Mouse (Mus musculus): ENCODE results near the gene Zswim3.

The Zswim3 gene

DNA sequence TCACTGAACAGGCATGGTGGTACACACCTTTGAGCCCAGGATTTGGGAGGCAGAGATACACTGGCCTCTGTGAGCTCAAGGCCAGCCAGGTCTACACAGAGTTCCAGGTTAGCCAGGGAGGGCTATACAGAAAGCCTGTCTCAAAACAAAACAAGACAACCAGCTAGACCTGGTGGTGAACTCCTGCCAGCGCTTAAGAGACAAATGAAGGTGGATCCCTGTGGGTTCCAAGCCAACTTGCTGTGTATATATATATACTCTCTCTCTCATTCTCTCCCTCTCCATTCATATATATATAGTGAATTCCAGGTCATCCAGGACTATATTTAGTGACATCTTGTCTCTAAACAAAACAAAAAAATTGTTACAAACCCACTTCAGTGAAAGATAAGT, 981 bp upstream of the Zswim3 start:
- DNase-seq (ENCODE audit: low read depth, low spot score) = no peak

DNA sequence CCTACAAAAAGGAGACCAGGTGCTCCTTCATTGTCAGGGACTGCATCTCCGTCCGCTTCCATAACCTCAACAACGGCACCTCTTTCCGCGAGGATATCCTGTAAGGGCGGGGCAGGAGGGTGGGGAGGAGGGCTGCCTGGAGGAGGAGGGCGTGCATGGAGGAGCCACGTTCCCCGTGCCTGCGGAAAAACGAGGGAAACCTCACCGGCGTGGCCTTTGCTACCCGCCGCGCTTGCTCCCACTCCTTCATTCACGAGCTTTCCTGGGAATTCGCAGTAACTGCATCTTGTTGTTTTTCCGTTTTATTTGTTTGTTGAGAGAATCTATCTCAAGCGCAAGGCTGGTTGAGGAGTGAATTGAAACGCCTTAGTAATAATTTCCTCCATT, 427 bp downstream of the Zswim3 start:
- DNase-seq (ENCODE audit: low read depth, low spot score) = no peak

DNA sequence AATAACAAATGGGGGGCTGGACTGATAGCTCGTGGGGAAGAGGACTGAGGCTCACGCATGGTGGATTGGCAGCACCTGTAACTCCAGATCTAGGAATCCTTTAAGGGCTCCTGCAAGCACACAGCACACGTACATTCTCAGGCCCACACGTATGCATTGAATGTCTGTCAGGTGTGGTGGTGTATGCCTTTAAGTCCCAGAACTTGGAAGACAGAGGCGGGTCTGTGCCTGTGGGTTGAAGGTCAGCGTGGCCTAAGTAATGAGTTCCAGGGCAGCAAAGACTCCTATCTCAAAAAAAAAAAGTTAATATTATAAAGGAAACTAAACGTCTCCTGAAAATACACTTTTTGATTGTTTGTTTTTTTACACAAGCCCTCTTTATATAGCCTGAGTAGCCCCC, 1.7 kb downstream of the Zswim3 start:
- DNase-seq (ENCODE audit: low read depth, low spot score) = no peak

DNA sequence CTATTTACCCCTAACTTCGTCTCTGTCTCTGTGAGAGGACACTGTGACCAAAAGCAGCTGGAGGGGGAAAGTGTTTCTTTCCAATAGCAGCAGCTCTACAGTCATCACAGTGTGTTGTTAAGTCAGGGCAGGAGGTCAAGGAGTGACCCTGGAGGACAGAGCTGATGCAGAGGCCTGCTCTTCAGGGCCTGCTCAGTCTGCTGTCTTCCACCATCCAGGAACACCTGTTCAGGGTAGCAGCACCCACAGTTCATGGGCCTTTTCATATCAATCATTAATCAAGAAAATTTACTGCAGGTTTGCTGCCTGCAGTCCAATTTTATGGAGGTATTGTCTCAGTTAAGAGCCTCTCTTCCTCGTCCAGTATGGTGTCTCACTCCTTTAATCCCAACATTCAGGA, 8.7 kb downstream of the Zswim3 start:
- no peak for DNase-seq (ENCODE audit: low read depth, low spot score)

DNA sequence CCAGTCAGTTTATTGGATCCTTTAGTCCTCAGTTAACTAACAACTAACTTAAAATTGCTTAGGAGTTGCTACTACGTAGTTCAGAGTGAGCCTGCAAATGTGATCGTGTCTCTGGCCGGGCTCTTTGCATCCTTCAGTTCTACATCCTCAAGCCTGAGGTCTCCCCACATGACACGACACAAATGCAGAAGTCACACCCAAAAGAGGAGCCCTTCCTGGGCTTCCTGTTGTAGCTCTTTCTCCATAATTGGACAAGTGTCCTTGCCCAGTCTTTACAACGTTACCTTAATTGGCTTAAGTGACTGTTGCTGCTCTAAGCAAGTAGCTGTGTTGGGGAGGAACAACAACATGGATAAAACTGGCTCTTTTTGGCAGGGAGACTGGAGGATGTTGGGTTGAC, 10.4 kb downstream of the Zswim3 start:
- DNase-seq (ENCODE audit: low read depth, low spot score) = no peak

DNA sequence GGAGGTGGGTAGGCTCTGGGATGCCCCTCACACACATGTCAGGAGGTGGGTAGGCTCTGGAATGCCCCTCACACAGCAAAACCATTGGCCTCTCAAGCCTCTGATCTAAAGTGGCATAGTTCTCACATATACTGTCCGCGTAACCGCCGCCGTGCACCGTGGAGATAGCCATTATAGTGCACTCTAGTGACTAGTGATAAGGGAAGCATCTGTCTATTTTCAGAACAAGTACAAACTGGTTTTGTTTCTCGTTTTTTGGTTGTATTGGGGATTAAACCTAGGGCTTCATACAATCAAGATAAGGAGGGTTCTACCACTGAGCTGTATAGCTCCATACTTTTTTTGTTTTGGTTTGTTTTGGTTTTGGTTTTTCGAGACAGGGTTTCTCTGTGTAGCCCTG, 10.9 kb downstream of the Zswim3 start:
- no peak for DNase-seq (ENCODE audit: low read depth, low spot score)

DNA sequence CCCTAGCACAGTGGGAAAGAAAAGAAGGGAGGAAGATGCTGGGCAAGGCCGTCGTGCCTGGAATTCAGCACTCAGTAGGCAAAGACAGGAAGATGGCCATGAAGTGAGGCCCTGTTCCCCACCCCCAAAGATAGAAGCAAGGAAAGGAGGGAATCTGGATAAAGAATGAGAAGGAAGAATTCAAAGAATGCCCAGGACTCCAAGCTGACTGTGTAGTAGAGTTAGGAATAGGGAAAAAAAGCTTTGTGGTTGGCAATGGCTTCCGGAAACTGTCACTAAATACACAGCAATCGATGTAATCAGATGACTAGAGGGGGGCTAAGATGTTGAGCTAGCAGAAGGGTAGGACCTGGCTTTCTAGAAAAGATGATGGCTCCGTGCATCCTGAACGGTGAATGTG, 12.3 kb downstream of the Zswim3 start:
- no peak for DNase-seq (ENCODE audit: low read depth, low spot score)

DNA sequence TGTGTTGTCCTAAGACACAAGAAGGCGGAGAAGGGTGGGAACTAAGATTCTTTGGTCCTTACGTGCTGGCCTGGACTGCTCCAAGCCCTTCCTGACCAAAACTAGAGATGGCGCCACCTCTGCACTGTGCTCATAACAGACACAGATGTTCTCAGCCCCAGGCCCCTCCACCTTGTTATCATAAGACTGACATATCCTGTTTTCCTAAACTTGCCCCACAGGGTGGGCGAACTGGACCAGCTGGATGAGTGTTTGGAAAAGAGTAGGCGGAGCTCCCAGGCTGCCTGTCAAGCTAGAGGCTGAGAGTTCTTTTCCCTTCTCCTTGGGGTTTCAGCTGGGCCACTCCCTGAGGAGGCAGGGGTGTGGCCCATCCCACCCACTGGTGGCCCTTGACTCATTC, 12.8 kb downstream of the Zswim3 start:
- DNase-seq (ENCODE audit: low read depth, low spot score) = no peak

DNA sequence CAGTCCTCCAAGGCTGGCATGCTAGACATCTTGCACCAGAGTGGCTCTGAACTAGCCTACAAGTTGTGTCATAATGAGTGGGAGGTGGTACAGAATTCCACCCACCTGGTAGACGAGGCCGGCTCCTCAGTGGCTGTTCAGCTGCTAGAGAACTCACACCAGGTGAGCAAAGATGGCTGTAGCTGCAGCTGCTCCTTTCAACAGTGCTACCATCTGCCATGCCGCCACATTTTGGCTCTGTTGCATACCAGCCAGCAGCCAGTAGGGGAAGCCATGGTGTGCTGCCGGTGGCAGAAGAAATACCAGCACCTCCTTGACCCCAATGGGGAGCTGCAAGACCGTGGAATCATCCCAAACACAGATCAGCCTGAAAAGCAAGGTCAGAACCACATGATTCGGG, 16.2 kb downstream of the Zswim3 start:
- DNase-seq (ENCODE audit: low read depth, low spot score) = no peak

DNA sequence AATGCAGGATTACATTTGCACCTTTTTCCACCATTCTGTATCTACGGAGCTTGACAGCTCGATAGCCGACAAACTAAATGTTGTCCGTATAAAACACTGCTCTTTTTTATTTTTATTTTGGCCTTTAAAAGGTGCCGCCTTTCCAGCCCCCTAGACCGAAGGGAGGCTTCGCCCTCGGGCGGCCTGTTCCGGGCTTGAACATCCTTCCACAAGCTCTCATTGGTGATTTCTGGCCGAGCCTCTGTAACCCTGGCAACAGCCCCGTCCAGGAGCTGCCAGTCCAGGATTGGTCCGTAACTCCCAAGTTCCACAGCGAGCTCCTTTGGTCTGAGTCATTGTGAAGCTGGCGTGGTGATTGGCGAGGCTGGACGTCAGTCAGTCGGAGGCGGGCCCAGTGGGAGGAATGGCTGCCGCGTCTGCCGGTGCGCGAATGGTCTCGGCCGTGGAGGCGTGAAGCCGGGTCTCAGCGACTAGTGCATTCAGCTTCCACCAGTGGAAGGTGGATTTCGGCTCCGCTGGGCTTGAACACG, 17.8 kb downstream of the Zswim3 start, which contains the start of gene Zswim1:
TSS of gene Zswim1 (plus strand) at position 51 of the 530 bp plus-strand sequence.
- DNase-seq (ENCODE audit: low read depth, low spot score) = peak; percentile 98

DNA sequence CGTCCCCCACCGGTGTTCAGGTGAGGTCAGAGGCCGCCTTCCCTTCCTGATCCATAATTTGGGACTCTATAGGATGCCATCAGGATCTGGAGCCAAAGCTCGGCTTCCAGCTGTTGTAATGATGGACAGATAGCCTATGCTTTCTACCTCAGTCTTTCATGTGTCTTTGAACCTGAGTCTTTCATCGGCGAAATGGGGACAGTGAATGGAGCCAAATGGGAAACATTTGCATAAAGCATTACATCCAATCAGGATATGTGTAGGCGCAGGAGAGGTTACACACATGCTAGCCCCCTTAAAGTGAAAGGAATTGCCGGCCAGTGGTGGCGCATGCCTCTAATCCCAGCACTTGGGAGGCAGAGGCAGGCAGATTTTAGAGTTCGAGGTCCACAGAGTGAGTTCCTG, 18.3 kb downstream of the Zswim3 start:
- no peak for DNase-seq (ENCODE audit: low read depth, low spot score)

DNA sequence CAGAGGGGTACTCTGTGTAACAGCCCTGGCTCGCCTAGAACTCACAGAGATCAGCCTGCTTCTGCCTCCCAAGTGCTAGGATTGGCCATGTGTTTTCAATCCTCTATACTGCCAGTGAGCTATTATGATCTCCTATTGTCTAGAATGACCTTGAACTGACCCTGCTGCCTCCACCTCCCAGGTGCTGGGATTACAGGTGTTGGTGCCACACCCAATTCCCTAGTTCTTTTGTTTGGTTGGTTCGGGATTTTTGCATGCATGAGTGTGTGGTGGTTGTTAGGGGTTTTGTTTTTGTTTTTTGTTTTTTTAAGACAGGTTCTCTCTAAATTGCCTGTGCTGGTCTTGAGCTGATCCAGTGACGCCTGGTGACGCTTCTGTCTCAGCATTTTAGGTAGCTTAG, 19.1 kb downstream of the Zswim3 start:
- DNase-seq (ENCODE audit: low read depth, low spot score) = no peak

DNA sequence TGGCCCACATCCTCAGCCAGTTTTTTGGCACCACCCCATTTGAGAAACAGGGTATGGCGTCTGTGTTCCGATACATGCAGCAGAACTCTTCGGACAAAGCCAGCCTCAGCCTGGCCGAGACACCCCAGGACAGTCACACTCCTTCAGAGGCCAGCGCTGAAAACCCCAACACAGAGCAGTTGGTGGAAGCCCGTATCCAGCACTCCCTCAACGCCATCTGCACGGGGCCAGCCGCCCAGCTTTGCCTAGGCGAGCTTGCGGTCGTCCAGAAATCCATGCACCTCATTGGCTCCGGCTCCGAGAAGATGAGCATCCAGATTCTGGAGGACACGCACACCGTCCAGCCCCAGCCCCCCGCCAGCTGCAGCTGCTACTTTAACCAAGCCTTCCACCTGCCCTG, 20.6 kb downstream of the Zswim3 start:
- DNase-seq (ENCODE audit: low read depth, low spot score) = no peak

DNA sequence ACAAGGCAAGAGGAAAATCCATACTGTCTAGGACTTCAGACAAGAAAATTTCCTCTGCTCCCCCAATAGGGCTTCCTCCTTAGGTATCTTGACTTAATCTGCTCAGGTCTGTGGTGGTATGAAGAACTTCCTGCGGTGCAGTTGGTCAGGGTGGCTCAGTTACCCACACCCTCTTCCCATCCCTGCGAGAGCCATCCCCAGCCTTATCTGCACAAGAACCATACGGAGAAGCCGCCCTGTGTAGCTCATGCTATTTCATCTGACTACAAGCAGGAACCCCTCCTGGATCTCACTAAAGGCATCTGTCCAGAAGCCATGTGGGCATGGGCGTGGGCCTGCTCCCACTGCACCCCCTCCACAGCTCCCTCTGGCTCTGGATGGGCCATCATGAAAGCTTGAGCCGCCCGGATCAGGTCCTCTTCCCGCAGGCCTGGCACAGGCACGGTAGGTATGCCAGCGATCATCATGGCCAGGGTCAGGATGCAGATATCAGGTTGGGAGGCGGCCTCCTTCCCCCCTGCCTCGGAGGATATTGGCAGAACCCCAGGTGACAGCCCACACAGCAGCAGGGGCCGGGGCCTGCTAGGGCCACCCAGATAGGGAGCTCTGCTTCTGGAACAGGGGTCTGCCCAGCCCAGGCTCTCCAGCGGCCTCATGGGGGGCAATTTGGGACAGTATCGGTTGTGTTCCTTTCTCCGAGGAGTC, 22.4 kb downstream of the Zswim3 start:
- no peak for DNase-seq (ENCODE audit: low read depth, low spot score)

DNA sequence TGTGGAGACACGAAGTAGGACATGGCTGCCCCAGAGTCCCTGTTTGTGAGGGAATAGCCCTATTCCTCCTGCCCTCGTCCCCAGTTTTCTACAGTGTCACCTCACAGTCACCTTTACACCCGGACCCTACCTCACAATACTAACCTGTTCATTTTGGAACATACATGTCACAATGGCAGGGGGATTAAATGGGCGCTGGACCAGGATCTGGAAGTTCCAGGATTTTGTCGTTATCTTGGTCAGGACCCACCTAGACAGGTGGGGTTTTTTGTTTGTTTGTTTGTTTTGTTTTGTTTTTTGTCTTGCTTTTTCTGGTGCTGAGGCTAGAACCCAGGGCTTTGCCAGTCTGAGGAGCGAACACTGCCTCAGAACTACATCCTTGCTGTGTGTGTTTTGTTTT, 23.5 kb downstream of the Zswim3 start, which contains the start of gene Spata25:
TSS of gene Spata25 (minus strand) at position 101 of the 400 bp plus-strand sequence.
- no peak for DNase-seq (ENCODE audit: low read depth, low spot score)

DNA sequence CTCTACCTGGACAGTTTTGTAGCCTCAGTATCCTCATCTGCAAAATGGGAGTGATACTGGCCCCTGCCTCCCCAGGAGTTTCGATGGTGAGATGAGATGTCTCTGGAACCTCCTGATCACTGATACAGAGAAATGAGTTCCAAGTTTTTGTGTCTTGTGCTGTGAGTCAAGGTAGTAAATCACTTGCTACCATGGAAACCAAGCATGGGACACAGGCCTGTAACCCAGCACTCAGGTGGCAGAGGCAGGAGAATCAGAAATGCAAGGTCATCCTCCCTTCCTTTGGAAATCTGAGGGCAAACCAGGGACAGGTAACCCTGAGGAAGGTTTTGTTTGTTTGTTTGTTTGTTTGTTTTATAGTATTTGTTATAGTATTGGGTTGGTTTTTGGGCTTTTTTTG, 24.2 kb downstream of the Zswim3 start:
- DNase-seq (ENCODE audit: low read depth, low spot score) = no peak

DNA sequence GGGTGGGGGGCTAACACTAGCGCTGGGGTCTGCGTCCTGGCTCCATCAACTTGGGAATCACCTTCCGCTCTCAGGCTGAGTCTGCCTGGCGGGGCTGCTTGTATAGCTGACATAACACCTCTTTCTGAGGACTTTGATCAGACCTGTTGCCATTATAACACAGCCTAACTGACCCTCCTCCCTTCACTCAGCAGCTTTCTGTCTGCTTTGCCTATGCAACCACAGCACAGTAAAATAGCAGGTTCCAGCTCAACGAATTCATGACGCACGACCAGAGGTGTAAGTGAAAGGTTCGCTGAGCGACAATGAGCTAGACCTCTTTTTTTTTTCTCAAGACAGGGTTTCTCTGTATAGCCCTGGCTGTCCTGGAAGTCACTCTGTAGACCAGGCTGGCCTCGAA, 26.1 kb downstream of the Zswim3 start:
- no peak for DNase-seq (ENCODE audit: low read depth, low spot score)

DNA sequence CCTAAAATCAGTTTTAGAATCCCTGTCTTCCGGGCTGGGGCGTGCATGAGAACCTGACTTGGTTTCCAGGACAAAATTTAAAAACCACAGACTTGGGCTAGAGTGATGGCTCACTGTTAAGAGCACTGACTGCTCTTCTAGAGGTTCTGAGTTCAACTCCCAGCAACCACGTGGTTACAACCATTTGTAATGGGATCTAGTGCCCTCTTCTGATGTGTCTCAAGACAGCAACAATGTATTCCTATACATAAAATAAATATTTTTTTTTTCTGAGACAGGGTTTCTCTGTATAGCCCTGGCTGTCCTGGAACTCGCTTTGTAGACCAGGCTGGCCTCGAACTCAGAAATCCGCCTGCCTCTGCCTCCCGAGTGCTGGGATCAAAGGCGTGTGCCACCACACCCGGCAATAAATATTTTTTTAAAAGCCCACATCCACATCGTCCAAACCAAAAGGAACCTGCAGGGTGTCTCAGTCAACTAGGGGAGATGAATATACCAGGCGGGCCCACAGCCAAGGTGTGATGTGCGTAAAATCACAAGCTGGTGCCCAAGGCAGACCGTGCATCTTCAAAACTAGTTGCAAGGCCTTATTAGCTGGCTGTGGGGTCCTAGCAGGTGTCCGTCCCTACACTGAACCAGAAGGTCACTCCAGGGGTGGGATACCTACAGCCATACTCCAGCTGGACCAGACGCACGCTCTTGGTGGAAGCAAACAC, 27.3 kb downstream of the Zswim3 start:
- no peak for DNase-seq (ENCODE audit: low read depth, low spot score)

DNA sequence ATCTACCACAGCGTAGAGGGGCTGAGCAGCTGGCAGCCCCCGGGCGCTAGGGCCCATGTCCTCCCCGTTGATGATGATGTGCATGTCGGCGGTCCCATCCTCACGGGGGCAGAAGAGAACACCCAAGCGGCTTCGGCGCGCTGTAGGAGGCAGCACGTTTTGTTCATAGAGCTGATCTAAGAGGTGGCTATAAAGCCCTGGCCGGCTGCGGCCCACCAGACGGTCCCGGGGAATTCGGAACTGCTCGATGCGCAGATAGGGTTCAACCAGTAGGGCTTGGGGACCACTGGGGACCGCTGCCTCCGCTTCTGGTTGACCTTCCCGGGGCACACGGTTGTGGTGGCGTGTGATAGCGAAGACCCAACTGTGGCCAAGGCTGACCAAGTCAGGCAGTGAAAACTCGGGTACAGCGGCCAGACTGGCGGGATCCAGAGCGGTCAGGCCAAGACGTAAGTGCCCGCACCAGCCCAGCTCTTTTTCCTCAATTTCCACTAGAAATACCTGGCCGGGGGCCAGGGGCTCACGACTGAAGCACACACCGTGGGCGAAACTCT, 27.9 kb downstream of the Zswim3 start, which contains the start of gene Ctsa:
TSS of gene Ctsa (plus strand) at position 126 of the 554 bp plus-strand sequence.
- peak; percentile 69 for DNase-seq (ENCODE audit: low read depth, low spot score)

DNA sequence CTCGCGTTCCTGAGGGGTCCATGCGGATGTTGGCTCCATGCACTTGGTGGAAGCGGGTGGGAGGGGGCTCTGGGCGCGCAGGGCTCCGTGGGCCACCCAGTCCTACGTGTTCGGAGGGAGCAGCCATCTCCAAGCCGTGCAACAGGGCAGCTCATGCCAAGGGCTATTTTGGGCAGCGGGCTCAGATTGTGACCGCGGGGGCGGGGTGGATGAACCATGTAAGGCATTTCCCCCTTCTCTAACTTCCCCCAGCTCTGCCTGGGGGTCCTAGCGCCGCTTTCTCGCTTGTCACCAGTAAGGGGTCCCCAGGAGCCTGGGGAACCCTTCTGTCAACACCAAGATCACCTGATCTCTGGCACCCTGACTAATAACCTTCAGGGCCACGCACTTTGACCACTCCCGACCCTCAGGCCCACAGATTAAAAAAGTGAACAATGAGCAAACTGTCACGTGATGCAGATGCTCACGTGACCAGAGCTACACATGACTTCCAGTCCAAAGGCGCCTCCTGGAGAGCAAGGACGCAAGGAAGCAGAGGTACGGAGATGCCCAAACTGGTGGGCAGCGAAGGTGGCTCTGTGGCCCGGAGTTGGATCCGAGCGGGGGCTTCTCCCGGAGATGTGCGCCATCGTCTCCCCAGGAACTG, 28.5 kb downstream of the Zswim3 start, which contains the start of gene Neurl2:
TSS of gene Neurl2 (minus strand) at position 143 of the 646 bp plus-strand sequence.
- peak; percentile 97 for DNase-seq (ENCODE audit: low read depth, low spot score)

DNA sequence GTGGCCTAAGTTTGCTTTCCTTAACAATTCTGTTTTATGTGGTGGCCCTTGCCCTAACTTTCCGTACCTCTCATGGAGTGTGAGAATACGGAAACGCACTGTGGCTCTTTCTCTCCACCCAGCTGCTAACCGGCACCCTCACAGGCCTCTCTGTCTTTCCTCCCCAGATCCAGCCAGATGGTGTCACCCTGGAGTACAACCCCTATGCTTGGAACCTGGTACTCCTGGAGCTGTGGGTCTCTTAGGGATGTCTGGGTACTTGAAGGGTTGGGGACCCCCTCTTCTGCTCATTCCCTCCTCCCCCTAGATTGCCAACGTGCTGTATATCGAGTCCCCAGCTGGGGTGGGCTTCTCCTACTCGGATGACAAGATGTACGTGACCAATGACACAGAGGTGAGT, 29.6 kb downstream of the Zswim3 start:
- no peak for DNase-seq (ENCODE audit: low read depth, low spot score)

DNA sequence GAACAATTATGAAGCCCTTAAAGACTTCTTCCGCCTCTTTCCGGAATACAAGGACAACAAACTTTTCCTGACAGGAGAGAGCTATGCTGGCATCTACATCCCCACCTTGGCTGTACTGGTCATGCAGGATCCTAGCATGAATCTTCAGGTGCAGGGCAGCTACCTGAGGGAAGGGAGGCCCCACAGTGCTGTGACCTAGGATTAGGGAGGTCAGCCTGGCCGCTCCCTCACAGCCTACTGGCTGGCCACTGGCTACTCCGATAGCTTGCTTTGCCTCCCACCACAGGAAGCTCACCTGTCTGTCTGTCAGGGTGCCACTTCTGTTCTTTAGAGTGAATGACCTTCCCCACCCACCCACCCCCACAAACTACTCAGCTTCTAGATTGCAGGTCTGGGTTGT, 30.3 kb downstream of the Zswim3 start:
- DNase-seq (ENCODE audit: low read depth, low spot score) = no peak

Data from skeletal muscle tissue, adult 2 months (tissue).